Mouse (Mus musculus) Patski (cell line): ENCODE measurements around the gene Cage1. TPM values are rescaled to one million over a fixed set of nuclear protein-coding genes. Genes with fewer than 3 reads are reported as not detected.

Source experiments
- ATAC-seq: fragments of 100-300 bp; one replicate; pipeline ENCODE4 v1.8.0; 2021
- CTCF ChIA-PET: fragments of 350-600 bp; sonication (Branson Sonifier 250); formaldehyde crosslinking; loops from one replicate; lab custom pipeline; 2022; ENCODE audit warnings: inconsistent platforms; lab: Charles Lee
- POLR2A ChIA-PET: fragments of 350-600 bp; sonication (Branson Sonifier 250); formaldehyde crosslinking; loops from one replicate; lab custom pipeline; 2022; ENCODE audit warnings: antibody characterized with exemption, inconsistent platforms; lab: Charles Lee
- DNase-seq: peaks from one replicate; pipeline ENCODE4 v3.0.0-alpha.2; 2011; ENCODE audit warnings: low read depth, low spot score
- H3K27me3 ChIP-seq: fragments of 371-371 bp; one replicate; pipeline ENCODE4 v1.5.1; 2021
- CTCF ChIP-seq: fragments of 100-300 bp; IDR thresholded peaks from one replicate; pipeline ENCODE4 v1.5.1; 2021
- in situ Hi-C: fragments of 300-500 bp; cut with MboI; formaldehyde crosslinking; loops from 3 replicates; pipeline ENCODE4 v1.11.1; 2018; ENCODE audit warnings: low pct_unique_long_range_greater_than_20kb, mixed read lengths
- polyA plus RNA-seq: library from polyadenylated mRNA; unstranded; gene quantifications from one replicate; pipeline ENCODE4 v1.2.3, GENCODE M21; 2021

The Cage1 gene
- polyA plus RNA-seq, 1 experiment from 2014 or later, result 3.0 TPM

DNA sequence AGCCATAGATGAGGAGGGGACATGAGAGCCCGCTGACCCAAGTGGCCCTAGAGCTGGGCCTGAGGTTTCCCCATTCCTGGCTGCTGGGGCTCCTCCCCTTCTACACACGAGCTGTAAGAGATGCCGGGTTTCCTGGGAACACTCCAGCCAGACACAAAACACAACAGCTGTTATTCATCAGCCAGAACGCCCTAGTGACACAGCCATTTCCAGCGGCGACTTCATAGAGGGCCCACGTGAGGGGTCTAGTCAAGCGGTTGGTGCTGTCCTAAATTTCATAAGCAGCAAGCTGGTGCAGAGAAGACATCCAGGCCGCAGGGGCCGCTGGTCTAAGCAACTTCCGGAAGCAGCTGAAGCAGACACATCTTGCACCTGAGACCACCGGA is 69.8 kb downstream of the Cage1 start:
- no peak for DNase-seq
- no peak for ATAC-seq
- no peaks in the 10 kb centered on the region for H3K27me3 ChIP-seq
- POLR2A ChIA-PET, result interaction anchor here (0.6 to 1.3 kb wide), 3 partner anchors 13 to 140 kb away, joined by 3 read pairs; no protein-coding TSS in a partner anchor
- CTCF ChIA-PET, result no interaction called here
- in situ Hi-C loops, result no loop called here
- no peak for TF ChIP-seq CTCF

DNA sequence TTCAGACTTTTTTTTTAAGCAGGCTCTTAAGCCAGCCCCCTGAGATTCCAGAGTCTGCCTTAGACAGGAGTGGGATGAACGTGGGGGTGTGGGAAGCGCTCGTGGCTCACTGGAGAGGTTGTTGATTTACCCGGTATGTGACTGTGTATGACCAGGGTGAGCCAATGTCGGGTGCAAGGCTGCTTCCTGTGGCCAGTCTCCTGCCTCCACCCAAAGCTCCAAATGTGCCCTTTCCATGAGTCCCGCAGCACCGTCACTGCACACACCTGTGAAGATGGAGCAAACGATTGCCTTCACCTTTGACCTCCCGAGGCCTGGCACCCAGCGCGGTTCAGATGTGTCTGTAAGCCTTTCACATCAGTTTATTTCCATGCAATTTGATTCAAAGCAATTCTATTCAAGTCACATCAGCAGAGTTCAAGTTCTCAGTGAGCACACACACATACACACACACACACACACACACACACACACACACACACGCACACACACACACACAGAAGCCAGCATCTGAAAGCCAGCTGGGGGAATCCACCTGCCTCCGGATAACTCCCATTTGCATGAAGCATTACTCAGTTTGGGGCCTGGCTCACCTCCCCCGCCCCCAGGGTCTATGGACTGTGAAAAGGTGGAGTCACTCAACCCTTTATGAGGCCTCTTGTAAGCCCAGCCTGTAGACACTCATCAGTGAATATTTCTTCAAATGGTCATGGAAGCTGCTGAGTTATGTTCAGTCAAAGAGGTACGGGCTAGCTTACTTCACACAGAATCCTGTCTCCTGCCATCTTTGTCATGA is 70.4 kb downstream of the Cage1 start:
- POLR2A ChIA-PET, result interaction anchor here (0.6 to 1.3 kb wide), 2 partner anchors 72 to 139 kb away, joined by 3 read pairs; no protein-coding TSS in a partner anchor
- no peak for TF ChIP-seq CTCF
- no peaks in the 10 kb centered on the region for H3K27me3 ChIP-seq
- in situ Hi-C loops, result no loop called here
- CTCF ChIA-PET, result no interaction called here
- no peak for ATAC-seq
- peak; percentile 49 for DNase-seq

DNA sequence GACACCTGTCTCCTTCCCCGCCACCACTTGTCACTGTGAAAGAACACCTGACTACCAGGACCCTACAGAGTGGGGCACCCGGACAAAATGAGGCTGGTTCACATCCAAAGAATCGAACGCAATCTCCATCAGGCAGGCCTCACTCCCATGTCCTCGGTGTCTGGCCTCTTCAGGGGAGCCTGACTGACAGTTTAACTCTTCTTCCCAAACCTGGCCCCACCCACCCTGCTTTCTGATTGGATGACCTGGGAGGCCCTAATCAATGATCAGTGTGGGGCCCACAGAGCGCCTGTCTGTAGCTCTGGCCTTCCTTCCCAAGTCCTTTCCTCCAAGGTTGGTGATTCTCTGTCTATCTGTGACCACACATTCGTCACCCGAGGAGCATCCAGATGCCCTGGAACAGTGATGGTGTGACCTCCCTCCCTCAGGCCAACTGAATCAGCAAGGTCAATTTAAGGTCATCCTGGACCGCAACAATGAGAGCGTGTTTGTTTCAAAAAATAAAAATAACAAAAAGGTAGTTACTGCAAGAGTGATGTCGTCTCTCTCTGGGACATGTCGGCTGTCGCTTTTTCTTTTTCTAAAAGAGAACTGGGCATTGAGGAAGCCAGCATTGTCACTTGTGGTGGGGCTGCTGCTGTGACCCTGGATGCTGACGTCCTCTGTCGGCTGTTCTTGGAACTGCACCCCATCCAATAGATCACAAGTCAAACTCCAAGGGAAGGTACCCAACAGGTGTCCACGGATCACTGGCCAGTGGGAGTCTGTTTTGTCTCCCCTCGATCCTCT is 71.5 kb downstream of the Cage1 start:
- no peak for TF ChIP-seq CTCF
- no peak for DNase-seq
- no peak for ATAC-seq
- CTCF ChIA-PET, result no interaction called here
- in situ Hi-C loops, result no loop called here
- POLR2A ChIA-PET, result no interaction called here
- H3K27me3 ChIP-seq, result no peaks in the 10 kb centered on the region

DNA sequence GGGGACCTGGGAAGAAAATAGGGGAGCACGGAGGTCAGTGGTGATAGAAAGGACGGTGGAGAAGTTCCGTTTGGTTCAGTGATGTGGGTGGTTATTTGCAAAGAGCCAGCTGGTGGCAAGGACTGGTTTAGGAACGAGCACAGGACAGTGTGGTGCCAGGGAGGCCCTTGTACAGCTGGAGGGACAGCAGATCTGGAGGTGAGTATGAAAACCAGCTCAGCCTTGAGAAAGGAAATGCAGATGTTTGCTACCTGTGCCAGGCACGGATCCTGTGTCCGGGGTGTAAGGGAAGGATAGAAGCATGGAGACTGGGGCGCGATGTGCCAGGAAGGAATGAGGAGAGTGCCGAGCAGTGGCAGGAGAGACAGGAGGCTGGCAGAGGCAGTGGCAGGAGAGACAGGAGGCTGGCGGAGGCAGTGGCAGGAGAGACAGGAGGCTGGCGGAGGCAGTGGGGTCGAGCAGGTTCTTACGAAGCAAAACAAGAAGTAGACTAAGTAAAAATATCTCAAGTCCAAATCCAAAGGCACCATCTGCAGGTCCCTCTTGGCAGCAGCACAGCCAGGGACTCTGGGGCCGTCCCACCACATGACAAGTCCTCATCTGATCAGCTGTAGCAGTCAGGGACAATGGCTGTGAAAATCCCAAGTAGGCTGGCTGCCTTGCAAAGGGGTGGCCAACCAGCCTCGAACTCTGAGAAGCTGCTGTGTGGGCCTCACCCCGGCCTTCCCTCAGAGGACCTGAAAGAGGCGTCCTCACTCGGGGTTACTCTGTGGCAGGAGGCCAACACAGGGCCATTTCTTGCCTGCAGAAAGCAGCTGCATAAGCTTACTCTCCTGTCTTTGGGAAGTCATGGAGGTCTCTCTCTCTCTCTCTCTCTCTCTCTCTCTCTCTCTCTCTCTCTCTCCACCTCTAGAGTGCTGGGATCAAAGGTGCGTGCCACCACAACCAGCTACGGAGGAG is 72.5 kb downstream of the Cage1 start:
- no peak for DNase-seq
- no peaks in the 10 kb centered on the region for H3K27me3 ChIP-seq
- ATAC-seq, result no peak
- POLR2A ChIA-PET, result no interaction called here
- TF ChIP-seq CTCF, result no peak
- CTCF ChIA-PET, result interaction anchor here (1.0 to 1.2 kb wide), 2 partner anchors 13 to 544 kb away, joined by 3 to 5 read pairs; no protein-coding TSS in a partner anchor
- in situ Hi-C loops, result no loop called here

DNA sequence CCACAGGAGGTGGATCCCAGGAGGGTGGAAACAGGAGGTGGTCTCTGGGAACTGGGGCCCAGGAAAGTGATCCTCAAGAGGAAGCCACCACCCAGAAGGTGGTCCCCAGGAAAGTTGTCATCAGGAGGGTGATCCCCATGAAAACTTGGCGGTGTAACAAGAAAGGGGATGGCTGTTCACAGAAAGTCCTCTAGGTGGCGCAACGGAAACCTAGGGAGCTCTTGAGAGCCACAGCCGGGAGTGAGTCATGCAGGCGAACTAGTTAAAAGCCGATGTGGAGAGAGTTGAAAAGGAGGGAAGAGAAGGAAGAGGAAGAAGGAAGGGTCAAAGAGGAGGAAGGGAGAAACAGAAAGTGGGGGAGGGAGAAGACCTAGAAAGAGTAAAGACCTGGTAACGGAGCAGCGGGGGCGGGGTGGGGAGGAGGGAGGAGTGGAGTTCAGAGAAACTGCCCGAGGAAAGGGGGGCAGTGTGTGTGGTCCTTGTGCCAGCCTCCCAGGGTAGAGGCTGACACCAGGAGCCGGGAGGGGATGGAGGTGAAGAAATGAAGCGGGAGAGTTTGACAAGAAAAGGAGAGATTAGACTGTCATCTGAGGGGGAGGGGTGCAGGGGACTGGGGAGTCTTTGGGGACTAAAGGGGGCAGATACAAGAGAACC is 73.4 kb downstream of the Cage1 start:
- ATAC-seq, result peak; percentile 49
- POLR2A ChIA-PET, result interaction anchor here (0.6 to 1.1 kb wide), 3 partner anchors 13 to 31 kb away, joined by 3 read pairs; partner anchors contain the start of gene Ssr1
- in situ Hi-C loops, result no loop called here
- no peak for TF ChIP-seq CTCF
- CTCF ChIA-PET, result interaction anchor here (0.7 to 1.5 kb wide), 11 partner anchors 10 to 543 kb away, joined by 3 to 10 read pairs (median 4); no protein-coding TSS in a partner anchor
- peak; percentile 33 for DNase-seq
- H3K27me3 ChIP-seq, result no peaks in the 10 kb centered on the region

DNA sequence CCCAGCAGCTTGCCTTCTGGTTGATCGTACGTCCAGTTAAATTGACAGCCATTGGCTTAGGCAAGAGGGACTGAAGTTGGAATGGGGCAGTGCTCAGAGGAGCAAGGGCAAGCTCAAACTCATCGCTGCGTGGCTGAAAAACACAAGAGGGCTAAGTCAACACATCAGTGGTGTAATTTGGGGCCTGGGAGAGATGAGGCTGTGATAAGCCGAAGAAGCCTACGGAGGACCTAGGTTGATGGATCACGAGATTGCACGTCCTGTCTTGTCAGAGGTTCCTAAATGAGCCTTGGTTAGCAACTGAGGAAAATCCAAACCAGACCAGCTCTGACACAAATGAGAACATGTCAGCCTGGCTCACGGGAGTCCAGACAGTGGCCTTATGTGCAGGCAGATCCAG is 74.3 kb downstream of the Cage1 start:
- CTCF ChIA-PET, result interaction anchor here (0.7 to 1.5 kb wide), 10 partner anchors 9 to 528 kb away, joined by 3 to 10 read pairs (median 4); no protein-coding TSS in a partner anchor
- in situ Hi-C loops, result no loop called here
- DNase-seq (no peak), ATAC-seq (no peak)
- POLR2A ChIA-PET, result interaction anchor here (1.1 kb wide), 1 partner anchor 15 kb away, joined by 3 read pairs; no protein-coding TSS in a partner anchor
- no peak for TF ChIP-seq CTCF
- H3K27me3 ChIP-seq, result no peaks in the 10 kb centered on the region

DNA sequence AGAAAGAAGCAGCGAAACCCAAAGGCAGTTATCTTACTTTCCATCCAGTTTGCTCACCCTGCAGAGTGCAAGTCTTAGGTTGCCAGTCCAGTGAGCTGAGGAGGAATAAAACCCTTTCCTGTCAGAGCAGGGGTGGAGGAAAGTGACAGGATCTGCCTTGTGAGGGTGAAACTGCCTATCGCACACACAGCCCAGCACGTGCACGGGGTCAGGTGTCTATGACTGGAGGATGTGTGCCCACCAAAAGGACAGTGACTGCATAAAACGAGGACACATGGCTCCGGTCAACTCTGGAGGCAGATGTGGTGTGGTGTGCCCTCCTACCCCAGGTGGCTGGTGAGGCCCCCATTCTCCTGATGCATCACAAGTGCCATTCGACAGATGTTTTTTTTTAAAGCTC is 76.9 kb downstream of the Cage1 start:
- ATAC-seq, result no peak
- in situ Hi-C loops, result no loop called here
- H3K27me3 ChIP-seq, result no peaks in the 10 kb centered on the region
- ChIA-PET POLR2A (no interaction called here), CTCF (interaction anchor here (0.6 kb wide), 1 partner anchor 9 kb away, joined by 3 read pairs; no protein-coding TSS in a partner anchor)
- no peak for TF ChIP-seq CTCF
- DNase-seq, result no peak

DNA sequence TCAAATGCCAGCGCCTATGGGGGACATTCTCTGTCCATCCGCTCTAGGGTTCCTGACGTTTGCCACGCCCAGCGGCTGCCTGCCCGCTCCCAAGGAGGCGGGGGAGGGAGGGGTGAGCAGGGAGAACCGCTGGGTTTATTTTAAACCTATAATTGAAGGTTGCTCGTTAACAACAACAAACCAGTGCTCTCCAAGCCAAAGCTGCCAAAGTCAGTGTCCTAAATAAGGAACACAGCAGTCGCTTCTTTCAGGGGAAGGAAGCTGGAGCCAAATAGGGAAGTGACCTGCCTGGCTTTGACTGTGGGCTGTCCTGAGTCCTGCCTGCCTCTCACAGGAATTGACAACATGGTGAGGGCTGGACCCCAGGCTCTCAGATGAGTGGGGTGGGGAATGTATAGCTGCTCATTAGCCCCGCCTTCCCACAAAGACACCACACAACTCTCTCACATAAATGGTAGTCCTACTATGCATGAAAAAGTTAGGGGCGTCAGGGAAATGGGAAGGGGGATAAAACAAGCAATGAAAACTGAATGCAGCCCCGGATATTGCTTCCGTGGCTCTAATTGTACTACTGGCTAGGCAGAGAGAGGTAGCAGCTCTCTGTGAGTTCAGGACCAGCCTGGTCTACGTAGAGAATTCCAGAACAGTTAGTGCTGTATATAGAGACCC is 77.5 kb downstream of the Cage1 start:
- in situ Hi-C loops, result no loop called here
- TF ChIP-seq CTCF, result no peak
- POLR2A ChIA-PET, result no interaction called here

More for the DNA sequence above, 77.5 kb downstream of the Cage1 start:
- no peak for ATAC-seq
- H3K27me3 ChIP-seq, result no peaks in the 10 kb centered on the region
- no peak for DNase-seq
- CTCF ChIA-PET, result no interaction called here
